Mouse (Mus musculus): ENCODE measurements at regions not wholly inside any gene's neighbourhood (a gene's known extent, or its start where the extent isn't known, plus 50 kb on each side); places are given as distances from the start of the nearest gene placed in this dataset.

DNA sequence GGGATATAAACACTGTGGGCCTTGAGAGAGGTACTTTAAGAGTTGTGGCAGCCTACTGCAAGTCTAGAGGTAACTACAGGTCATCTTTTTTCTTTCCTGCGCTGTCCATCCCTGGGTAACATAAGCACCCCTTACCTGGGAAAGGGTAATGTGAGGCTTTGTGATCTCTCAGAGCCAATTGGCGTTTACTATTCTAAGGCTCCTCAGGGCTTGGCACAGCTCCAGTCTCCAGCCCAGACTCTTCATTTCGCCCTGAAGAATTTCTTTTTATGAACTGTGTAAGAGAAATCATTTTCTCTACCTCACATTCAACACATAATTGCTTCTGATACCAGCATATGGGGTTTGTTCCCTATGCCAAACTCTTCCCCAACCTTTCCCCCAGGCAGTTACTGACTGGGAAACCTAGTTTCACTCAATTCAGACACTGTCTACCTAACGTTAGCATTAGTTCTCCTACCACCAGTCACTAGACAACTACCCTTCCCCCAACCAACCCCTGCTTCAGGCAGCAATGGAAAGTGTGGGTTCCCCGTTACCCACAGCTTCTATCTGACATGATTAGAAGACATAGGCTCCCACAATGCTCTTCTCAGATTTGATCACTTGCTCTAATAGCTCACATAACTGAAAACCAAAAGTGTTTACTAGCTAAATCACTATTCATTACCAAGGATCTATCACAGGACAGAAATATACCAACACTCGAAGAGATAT lies 52.4 kb upstream of the Acbd6 start:
- H3K4me3 ChIP-seq: no peak overlapping the region
- no peak for DNase-seq
- intact Hi-C loops (cut with DNase I): no loop called here
- WGBS: 69% methylated on average over 6 of the region's 6 CpGs
- no peaks in the 10 kb centered on the region for H3K79me2 ChIP-seq (replicated peaks; ENCODE audit: control insufficient read depth, insufficient read depth, low read length)
- TF ChIP-seq POLR2A (IDR thresholded peaks at IDR 0.05; ENCODE audit: insufficient read depth, low read depth, low read length) (no peak), EP300 (IDR thresholded peaks at IDR 0.05; ENCODE audit: insufficient read depth, low read depth, low read length) (no peak), CTCF (IDR thresholded peaks at IDR 0.05) (no peak)
- H3K27ac ChIP-seq: peak overlapping the region; percentile 50
- no peaks in the 10 kb centered on the region for H3K27me3 ChIP-seq (ENCODE audit: control insufficient read depth, insufficient read depth, low read length)
- H3K9ac ChIP-seq (ENCODE audit: low read depth, low read length): no peak overlapping the region
- peaks cover 4% of the 10 kb centered on the region for H3K4me1 ChIP-seq (ENCODE audit: control insufficient read depth, insufficient read depth, low read length)
- H3K36me3 ChIP-seq (ENCODE audit: control insufficient read depth, insufficient read depth, low read length): no peaks in the 10 kb centered on the region; the same call in 1 of the 2 replicates
